Mouse (Mus musculus): ENCODE measurements around the gene Cdkn2b.

The Cdkn2b gene

GRCm38 (mm10) chr4:89293516-89293915 is 17.3 kb downstream of the Cdkn2b start:
- DNase-seq (ENCODE audit: extremely low read depth, low read depth) = no peak

DNA sequence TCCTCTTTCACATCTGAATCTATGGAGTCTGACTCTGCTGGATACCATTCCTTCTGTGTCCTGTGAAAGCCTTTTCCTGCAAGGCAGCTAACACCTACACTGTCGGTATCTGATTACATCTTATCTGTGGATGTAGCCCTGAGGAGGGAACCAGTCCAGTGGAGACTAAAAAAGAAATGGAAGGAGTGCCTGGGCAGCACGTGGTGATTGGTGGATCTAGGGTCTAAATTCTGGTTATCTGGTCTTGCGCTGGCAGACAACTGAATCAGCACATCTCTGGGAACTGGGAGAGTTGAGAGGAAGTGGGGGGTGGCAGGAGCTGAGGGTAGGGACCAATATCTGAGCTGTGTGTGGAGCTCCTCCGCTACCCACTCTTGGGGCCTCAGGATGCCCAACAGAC is 21.8 kb downstream of the Cdkn2b start:
- DNase-seq (ENCODE audit: extremely low read depth, low read depth) = no peak

DNA sequence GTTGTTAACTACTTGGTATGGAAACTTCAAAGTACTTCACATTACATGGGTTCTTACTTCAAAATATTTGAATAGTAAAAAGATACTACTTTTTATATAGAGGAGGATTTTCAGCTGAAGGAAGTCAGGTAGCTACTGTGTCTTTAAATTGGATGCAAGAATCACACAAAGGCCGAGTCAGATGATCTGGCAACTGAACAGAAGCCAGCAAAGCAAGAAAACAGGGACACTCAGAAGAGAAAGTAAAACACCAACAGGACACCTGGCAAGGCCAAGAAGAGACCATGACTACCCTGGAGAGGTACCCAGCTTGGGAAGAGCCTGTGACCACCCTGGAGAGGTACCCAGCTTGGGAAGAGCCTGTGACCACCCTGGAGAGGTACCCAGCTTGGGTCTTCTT is 24.3 kb downstream of the Cdkn2b start:
- DNase-seq (ENCODE audit: extremely low read depth, low read depth) = no peak

- DNase-seq (ENCODE audit: extremely low read depth, low read depth) = no peak
Measured at GRCm38 (mm10) chr4:89285688-89286087, 25.2 kb downstream of the Cdkn2b start.

GRCm38 (mm10) chr4:89282661-89283060 is 28.2 kb downstream of the Cdkn2b start:
- no peak for DNase-seq (ENCODE audit: extremely low read depth, low read depth)

DNA sequence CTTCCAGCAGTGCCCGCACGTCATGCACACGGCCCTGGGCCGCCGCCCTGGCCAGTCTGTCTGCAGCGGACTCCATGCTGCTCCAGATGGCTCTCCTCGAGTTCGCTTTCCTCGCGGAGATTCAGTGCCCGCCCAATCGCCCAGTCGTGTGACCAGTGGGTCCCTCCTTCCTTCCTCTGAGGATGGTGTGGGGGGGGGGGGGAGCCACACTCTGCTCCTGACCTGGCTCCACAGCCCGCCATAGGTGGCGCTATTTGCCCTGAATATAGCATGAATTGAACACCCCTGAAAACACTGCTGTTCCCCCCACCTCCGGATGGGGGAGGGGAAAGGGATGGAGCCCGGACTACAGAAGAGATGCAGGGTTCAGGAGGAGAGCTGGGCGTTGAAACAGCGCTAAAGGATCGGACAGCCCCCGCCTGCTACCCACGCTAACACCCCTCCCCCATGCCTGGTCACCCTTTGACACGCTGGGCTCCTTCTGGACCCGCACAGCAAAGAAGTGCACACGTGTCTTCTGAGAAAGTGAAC is 28.7 kb downstream of the Cdkn2b start:
- DNase-seq (ENCODE audit: extremely low read depth, low read depth) = peak; percentile 78

- no peak for DNase-seq (ENCODE audit: extremely low read depth, low read depth)
Measured at GRCm38 (mm10) chr4:89281236-89281635, 29.6 kb downstream of the Cdkn2b start.

- DNase-seq (ENCODE audit: extremely low read depth, low read depth) = no peak
Measured at GRCm38 (mm10) chr4:89279641-89280040, 31.2 kb downstream of the Cdkn2b start.

DNA sequence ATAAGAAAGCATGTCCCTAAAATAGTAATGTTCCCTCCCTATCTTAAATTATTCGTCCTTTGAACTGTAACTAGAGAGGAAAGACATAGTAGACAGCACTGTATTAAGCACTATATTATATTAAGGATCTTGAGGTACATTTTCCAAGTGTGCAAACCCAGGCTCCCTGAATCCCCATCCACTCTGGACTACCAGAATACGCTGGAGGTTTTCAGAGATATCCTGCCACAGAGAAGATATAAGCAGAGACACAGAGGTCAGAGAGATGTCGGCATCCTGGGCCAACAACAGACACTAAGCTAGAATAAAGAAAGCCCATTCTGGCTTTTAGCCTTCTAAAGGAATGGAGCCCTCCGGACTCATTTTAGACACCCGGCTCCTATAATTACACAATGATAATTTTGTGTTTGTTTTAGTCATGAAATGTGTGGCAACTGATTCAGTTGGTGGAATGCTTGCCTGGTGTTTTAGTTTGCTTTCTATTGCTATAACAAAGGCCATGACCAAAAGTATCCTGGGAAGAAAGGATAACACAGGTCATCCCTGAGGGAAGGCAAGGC is 33.4 kb downstream of the Cdkn2b start:
- no peak for DNase-seq (ENCODE audit: extremely low read depth, low read depth)

DNA sequence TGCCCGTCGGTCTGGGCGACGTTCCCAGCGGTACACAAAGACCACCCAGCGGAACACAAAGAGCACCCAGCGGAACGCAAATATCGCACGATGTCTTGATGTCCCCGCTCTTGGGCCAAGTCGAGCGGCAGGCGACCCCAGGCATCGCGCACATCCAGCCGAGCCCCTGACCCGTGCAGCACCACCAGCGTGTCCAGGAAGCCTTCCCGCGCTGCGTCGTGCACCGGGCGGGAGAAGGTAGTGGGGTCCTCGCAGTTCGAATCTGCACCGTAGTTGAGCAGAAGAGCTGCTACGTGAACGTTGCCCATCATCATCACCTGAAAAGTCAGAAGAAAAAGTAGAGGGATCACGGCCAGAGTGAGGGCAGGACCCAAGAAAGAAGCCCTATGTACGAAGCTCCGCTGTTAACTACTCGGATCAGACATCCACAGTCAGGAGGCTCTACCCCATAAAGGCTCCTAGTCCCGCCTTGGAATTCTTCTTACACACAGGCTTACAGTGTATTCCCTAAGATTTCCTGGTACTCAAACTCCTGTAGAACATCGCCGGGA is 34.1 kb downstream of the Cdkn2b start:
- no peak for DNase-seq (ENCODE audit: extremely low read depth, low read depth)

DNA sequence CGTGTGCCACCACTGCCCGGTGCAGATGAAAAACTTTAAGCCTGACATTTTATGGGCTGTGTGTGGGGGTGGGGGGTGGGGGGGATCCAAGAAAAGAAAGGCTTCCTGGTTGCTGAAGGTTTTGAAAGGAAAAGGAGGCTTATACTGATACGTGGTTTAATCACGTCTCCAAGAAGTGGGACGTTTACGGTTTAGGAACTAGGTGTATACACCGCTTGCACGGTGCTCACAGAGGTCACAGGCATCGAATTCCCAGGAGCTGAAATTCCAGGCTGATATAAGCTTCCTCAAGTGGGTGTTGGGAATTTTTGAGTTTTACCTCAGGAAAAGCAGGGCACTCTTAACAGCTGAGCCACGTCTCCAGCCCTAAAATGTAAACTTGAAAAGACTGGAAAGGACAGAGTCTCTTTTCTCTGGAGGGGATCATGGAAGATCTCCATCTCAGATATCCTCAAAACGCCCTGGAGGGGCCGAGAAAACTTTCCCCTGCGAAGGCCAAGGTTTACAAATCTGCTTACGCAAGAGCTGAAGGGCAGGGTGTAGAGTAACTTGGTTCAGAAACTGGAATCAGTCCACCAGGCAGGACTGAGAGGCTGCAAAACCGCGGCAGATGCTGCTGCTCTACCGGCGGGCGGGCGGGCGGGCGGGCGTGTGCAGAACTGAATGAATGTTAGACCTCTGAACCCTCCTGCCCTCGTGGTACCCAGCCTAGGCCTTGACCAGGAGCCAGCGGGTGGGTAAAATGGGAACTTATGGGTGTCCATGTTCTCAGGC is 34.8 kb downstream of the Cdkn2b start:
- no peak for DNase-seq (ENCODE audit: extremely low read depth, low read depth)

DNA sequence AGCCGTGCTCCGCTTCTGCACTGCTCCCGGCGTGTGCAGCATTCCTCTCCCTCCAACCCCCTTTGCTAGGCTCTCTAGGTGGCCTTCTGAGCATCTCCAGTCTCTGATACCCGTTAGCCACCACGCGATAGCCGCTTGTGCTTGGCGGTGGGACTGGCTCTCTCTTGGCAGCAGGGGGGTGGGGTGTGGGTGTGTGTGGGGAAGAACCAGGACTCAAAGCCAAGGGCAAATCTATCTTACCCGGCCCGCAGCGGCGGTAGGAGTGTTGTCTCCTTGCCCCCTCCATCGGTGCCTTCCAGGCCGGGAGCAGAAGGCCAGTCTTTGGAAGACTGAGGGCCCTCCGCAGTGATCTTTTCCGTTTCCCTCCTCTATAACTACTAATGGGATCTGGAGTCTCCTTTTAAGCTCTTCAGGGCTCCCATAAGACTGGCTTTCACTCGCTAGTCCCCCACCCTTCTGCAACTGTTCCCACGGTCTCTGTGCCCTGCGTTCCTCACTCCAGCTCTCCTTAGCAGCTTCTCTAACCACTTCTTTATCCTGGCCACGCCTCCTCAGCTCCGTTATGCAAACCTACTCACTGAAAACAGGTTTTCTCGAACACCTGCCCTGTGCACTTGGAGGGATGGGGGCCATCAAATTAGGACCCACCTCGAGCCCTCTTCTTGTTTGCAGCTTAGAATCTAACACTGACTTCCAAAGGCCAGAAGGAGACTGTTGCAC is 35.9 kb downstream of the Cdkn2b start:
- no peak for DNase-seq (ENCODE audit: extremely low read depth, low read depth)

DNA sequence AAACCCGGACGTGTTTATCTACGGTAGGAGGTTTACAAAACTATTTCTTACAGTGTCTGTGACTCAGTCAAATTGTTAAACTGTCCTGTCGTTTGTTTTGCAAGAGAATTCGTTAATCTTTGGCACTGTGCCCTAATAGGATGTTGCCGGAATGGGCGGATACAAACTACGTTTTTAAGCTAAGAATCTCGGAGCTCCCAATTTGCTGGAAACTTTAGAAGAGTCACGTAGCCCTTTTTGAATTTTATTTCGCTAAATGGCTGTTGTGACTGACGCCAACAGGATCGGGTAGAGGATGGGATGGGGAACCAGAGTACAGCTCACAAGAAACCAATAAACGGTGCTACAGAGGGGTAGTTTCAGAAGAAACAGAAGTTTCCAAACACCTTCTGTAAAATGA is 36.8 kb downstream of the Cdkn2b start:
- no peak for DNase-seq (ENCODE audit: extremely low read depth, low read depth)

DNA sequence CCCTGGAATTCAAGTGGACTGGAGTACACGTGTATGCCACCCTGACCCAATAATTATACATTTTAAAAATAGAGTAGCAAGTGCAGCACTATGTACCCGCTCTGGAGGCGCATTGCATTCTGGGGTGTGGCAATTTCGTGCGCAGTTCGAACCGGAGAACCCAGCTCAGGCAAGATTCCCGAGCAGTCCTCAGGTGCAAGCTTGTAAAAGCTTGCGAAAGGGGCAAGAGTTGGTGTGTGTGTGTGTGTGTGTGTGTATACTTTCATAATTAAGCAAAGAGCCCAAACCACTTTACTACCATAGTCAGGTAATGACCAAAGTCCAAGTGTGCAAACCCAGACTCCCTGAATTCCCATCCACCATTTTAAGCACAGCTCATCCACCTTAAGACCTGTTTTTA is 37.3 kb downstream of the Cdkn2b start:
- no peak for DNase-seq (ENCODE audit: extremely low read depth, low read depth)

DNA sequence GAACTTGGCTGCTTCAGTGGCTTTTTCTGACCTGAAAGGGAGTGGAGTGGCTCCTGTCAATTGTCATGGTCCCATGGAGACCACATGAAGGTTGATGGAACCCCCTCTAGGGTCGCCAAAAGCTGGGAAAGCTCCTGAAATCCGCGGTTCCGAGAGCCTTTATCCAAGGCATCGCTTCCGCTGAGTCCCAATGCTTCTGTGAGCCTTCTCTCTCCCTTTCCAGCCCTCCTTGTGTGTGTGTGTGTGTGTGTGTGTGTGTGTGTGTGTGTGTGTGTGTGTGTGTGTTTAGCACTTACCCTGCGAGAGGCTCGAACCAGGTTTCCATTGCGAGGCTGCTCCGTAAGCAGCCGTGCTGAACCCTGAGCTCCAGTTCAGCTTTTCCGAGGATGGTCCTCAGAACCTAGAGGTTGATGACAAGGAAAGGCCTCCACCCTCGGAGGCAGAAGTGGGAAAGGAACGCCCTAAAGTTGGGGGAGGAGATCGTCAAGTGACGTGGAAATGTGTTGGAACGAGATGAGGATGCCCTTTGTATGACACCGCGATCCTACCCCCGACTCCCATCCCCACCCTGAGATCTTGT is 37.8 kb downstream of the Cdkn2b start:
- DNase-seq (ENCODE audit: extremely low read depth, low read depth) = no peak

- no peak for DNase-seq (ENCODE audit: extremely low read depth, low read depth)
Measured at GRCm38 (mm10) chr4:89272101-89272718, 38.6 kb downstream of the Cdkn2b start.

DNA sequence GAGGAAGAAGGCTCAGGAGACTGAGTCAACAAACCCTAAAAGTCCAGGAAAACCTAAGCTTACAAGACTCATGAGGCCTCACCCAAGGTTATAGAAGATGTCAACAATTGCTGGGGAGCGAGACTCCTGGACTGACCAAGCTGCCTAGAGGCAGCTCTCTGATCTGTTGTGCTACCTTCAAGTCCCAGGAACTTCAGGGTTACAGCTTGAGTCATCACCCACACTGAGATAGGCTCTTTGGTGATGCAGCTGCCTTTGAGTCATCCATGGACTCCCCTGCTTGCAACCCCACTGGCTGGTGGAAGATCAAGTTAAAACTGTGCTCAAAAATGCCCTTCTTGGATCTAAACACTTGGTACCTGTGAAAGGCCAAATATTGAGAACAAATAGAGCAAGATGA is 53.1 kb downstream of the Cdkn2b start:
- DNase-seq (ENCODE audit: extremely low read depth, low read depth) = no peak

All from MEL-GATA-1-ER (cell line).